Mouse (Mus musculus): ENCODE results near the gene Ssbp2. TPM values are rescaled to one million over a fixed set of nuclear protein-coding genes. Genes with fewer than 3 reads are reported as not detected.

The Ssbp2 gene
- total RNA-seq, 1 experiment from 2014 or later: 108 TPM

GRCm38 (mm10) chr13:91588475-91588874 lies 128.4 kb downstream of the Ssbp2 start:
- ATAC-seq (replicated peaks in 1 of 2; ENCODE audit: insufficient read depth in 1 of 2, low FRiP score in 2 of 2, low TSS enrichment in 1 of 2, low read depth in 1 of 2, poor library complexity in 2 of 2, severe bottlenecking in 2 of 2): no peak

GRCm38 (mm10) chr13:91591863-91592262 lies 131.8 kb downstream of the Ssbp2 start:
- no peak for ATAC-seq (replicated peaks in 1 of 2; ENCODE audit: insufficient read depth in 1 of 2, low FRiP score in 2 of 2, low TSS enrichment in 1 of 2, low read depth in 1 of 2, poor library complexity in 2 of 2, severe bottlenecking in 2 of 2)

GRCm38 (mm10) chr13:91595284-91595683 lies 135.2 kb downstream of the Ssbp2 start:
- no peak for ATAC-seq (replicated peaks in 1 of 2; ENCODE audit: insufficient read depth in 1 of 2, low FRiP score in 2 of 2, low TSS enrichment in 1 of 2, low read depth in 1 of 2, poor library complexity in 2 of 2, severe bottlenecking in 2 of 2)

- peak; percentile 12 to 32; a peak in 1 of 4 replicates for ATAC-seq (replicated peaks in 1 of 2; ENCODE audit: insufficient read depth in 1 of 2, low FRiP score in 2 of 2, low TSS enrichment in 1 of 2, low read depth in 1 of 2, poor library complexity in 2 of 2, severe bottlenecking in 2 of 2)
Measured at GRCm38 (mm10) chr13:91599594-91599993, 139.5 kb downstream of the Ssbp2 start.

GRCm38 (mm10) chr13:91605043-91605840 lies 145.2 kb downstream of the Ssbp2 start:
- no peak for ATAC-seq (replicated peaks in 1 of 2; ENCODE audit: insufficient read depth in 1 of 2, low FRiP score in 2 of 2, low TSS enrichment in 1 of 2, low read depth in 1 of 2, poor library complexity in 2 of 2, severe bottlenecking in 2 of 2)

GRCm38 (mm10) chr13:91610601-91611000 lies 150.5 kb downstream of the Ssbp2 start:
- no peak for ATAC-seq (replicated peaks in 1 of 2; ENCODE audit: insufficient read depth in 1 of 2, low FRiP score in 2 of 2, low TSS enrichment in 1 of 2, low read depth in 1 of 2, poor library complexity in 2 of 2, severe bottlenecking in 2 of 2)

GRCm38 (mm10) chr13:91611909-91612308 lies 151.8 kb downstream of the Ssbp2 start:
- ATAC-seq (replicated peaks in 1 of 2; ENCODE audit: insufficient read depth in 1 of 2, low FRiP score in 2 of 2, low TSS enrichment in 1 of 2, low read depth in 1 of 2, poor library complexity in 2 of 2, severe bottlenecking in 2 of 2): peak; percentile 32 to 85; a peak in 3 of 4 replicates

GRCm38 (mm10) chr13:91612578-91612977 lies 152.5 kb downstream of the Ssbp2 start:
- ATAC-seq (replicated peaks in 1 of 2; ENCODE audit: insufficient read depth in 1 of 2, low FRiP score in 2 of 2, low TSS enrichment in 1 of 2, low read depth in 1 of 2, poor library complexity in 2 of 2, severe bottlenecking in 2 of 2): no peak

- ATAC-seq (replicated peaks in 1 of 2; ENCODE audit: insufficient read depth in 1 of 2, low FRiP score in 2 of 2, low TSS enrichment in 1 of 2, low read depth in 1 of 2, poor library complexity in 2 of 2, severe bottlenecking in 2 of 2): no peak
Measured at GRCm38 (mm10) chr13:91616050-91616449, 156.0 kb downstream of the Ssbp2 start.

GRCm38 (mm10) chr13:91616876-91617275 lies 156.8 kb downstream of the Ssbp2 start:
- no peak for ATAC-seq (replicated peaks in 1 of 2; ENCODE audit: insufficient read depth in 1 of 2, low FRiP score in 2 of 2, low TSS enrichment in 1 of 2, low read depth in 1 of 2, poor library complexity in 2 of 2, severe bottlenecking in 2 of 2)

- ATAC-seq (replicated peaks in 1 of 2; ENCODE audit: insufficient read depth in 1 of 2, low FRiP score in 2 of 2, low TSS enrichment in 1 of 2, low read depth in 1 of 2, poor library complexity in 2 of 2, severe bottlenecking in 2 of 2): no peak
Measured at GRCm38 (mm10) chr13:91619431-91619830, 159.3 kb downstream of the Ssbp2 start.

- no peak for ATAC-seq (replicated peaks in 1 of 2; ENCODE audit: insufficient read depth in 1 of 2, low FRiP score in 2 of 2, low TSS enrichment in 1 of 2, low read depth in 1 of 2, poor library complexity in 2 of 2, severe bottlenecking in 2 of 2)
Measured at GRCm38 (mm10) chr13:91620541-91620940, 160.5 kb downstream of the Ssbp2 start.

GRCm38 (mm10) chr13:91631291-91631799 lies 171.3 kb downstream of the Ssbp2 start:
- peak; percentile 20 to 25; a peak in 1 of 4 replicates for ATAC-seq (replicated peaks in 1 of 2; ENCODE audit: insufficient read depth in 1 of 2, low FRiP score in 2 of 2, low TSS enrichment in 1 of 2, low read depth in 1 of 2, poor library complexity in 2 of 2, severe bottlenecking in 2 of 2)

GRCm38 (mm10) chr13:91634123-91634522 lies 174.0 kb downstream of the Ssbp2 start:
- no peak for ATAC-seq (replicated peaks in 1 of 2; ENCODE audit: insufficient read depth in 1 of 2, low FRiP score in 2 of 2, low TSS enrichment in 1 of 2, low read depth in 1 of 2, poor library complexity in 2 of 2, severe bottlenecking in 2 of 2)

- ATAC-seq (replicated peaks in 1 of 2; ENCODE audit: insufficient read depth in 1 of 2, low FRiP score in 2 of 2, low TSS enrichment in 1 of 2, low read depth in 1 of 2, poor library complexity in 2 of 2, severe bottlenecking in 2 of 2): peak; percentile 38 to 43; a peak in 2 of 4 replicates
Measured at GRCm38 (mm10) chr13:91635957-91636356, 175.9 kb downstream of the Ssbp2 start.

- peak; percentile 87 to 89 for ATAC-seq (replicated peaks in 1 of 2; ENCODE audit: insufficient read depth in 1 of 2, low FRiP score in 2 of 2, low TSS enrichment in 1 of 2, low read depth in 1 of 2, poor library complexity in 2 of 2, severe bottlenecking in 2 of 2)
Measured at GRCm38 (mm10) chr13:91636814-91637213, 176.7 kb downstream of the Ssbp2 start.

- ATAC-seq (replicated peaks in 1 of 2; ENCODE audit: insufficient read depth in 1 of 2, low FRiP score in 2 of 2, low TSS enrichment in 1 of 2, low read depth in 1 of 2, poor library complexity in 2 of 2, severe bottlenecking in 2 of 2): no peak
Measured at GRCm38 (mm10) chr13:91638836-91639235, 178.8 kb downstream of the Ssbp2 start.

- ATAC-seq (replicated peaks in 1 of 2; ENCODE audit: insufficient read depth in 1 of 2, low FRiP score in 2 of 2, low TSS enrichment in 1 of 2, low read depth in 1 of 2, poor library complexity in 2 of 2, severe bottlenecking in 2 of 2): 0 out of 4 replicates have a peak, but pooled peaks of 1 of the 2 experiments have one; percentile 37
Measured at GRCm38 (mm10) chr13:91640219-91640618, 180.1 kb downstream of the Ssbp2 start.

GRCm38 (mm10) chr13:91648240-91648639 lies 188.2 kb downstream of the Ssbp2 start:
- ATAC-seq (replicated peaks in 1 of 2; ENCODE audit: insufficient read depth in 1 of 2, low FRiP score in 2 of 2, low TSS enrichment in 1 of 2, low read depth in 1 of 2, poor library complexity in 2 of 2, severe bottlenecking in 2 of 2): peak in 1 of 2 experiments; percentile 64; a peak in 3 of 4 replicates

Data from hematopoietic stem cell, adult 5-6 weeks (primary cell).